Mouse (Mus musculus) MEL (cell line): ENCODE measurements around the gene Fam107b. TPM values are rescaled to one million over a fixed set of nuclear protein-coding genes. Genes with fewer than 3 reads are reported as not detected.

Experiments used
- DNase-seq: peaks from one replicate; pipeline ENCODE4 v3.0.0; 2011; ENCODE audit warnings: low read depth, low spot score
- H3K27ac ChIP-seq: 2 replicates; pipeline ENCODE4 v1.5.1; 2012; ENCODE audit warnings: low read depth, mild to moderate bottlenecking, control low read depth, low read length, moderate library complexity; ENCODE audit not compliant: control insufficient read depth
- H3K27me3 ChIP-seq, 2 experiments: fragments of 150-350 bp in 1 of 2; sonication (generic) in 1 of 2; 2 replicates each; pipeline ENCODE4 v1.6.1; 2012; ENCODE audit warnings: low read length in 2 of 2, mild to moderate bottlenecking in 2 of 2, improper control_type of control experiment in 1 of 2, moderate library complexity in 1 of 2; ENCODE audit not compliant: insufficient read depth in 2 of 2, control insufficient read depth in 1 of 2
- H3K36me3 ChIP-seq, 2 experiments: 2 replicates each; pipeline ENCODE4 v1.6.1; 2012 to 2014; ENCODE audit warnings: low read length in 2 of 2, improper control_type of control experiment in 1 of 2, inconsistent platforms in 1 of 2, mild to moderate bottlenecking in 1 of 2; ENCODE audit not compliant: insufficient read depth in 2 of 2, control insufficient read depth in 1 of 2
- H3K4me1 ChIP-seq, 2 experiments: fragments of 150-350 bp in 1 of 2; sonication (generic) in 1 of 2; 2 replicates each; pipeline ENCODE4 v1.6.1; 2012; ENCODE audit warnings: low read length in 2 of 2, improper control_type of control experiment in 1 of 2, mild to moderate bottlenecking in 1 of 2; ENCODE audit not compliant: insufficient read depth in 2 of 2, control insufficient read depth in 1 of 2
- H3K4me3 ChIP-seq, 2 experiments: fragments of 150-350 bp in 1 of 2; sonication (generic) in 1 of 2; 2 replicates each; pipeline ENCODE4 v1.5.1; 2012; ENCODE audit warnings: low read depth in 2 of 2, low read length in 2 of 2, mild to moderate bottlenecking in 2 of 2, moderate library complexity in 2 of 2, control low read depth in 1 of 2, improper control_type of control experiment in 1 of 2; ENCODE audit not compliant: control insufficient read depth in 1 of 2, insufficient read depth in 1 of 2
- H3K79me2 ChIP-seq: 2 replicates; pipeline ENCODE4 v1.6.1; 2012; ENCODE audit warnings: mild to moderate bottlenecking, low read length, moderate library complexity; ENCODE audit not compliant: control insufficient read depth, poor library complexity, insufficient read depth
- H3K9ac ChIP-seq: 2 replicates; pipeline ENCODE4 v1.6.1; 2012; ENCODE audit warnings: low read depth, mild to moderate bottlenecking, control low read depth, low read length, moderate library complexity; ENCODE audit not compliant: control insufficient read depth, poor library complexity, severe bottlenecking
- H3K9me3 ChIP-seq: fragments of 150-350 bp; sonication (generic); replicated peaks from 2 replicates; pipeline ENCODE4 v1.6.1; 2012; ENCODE audit warnings: mild to moderate bottlenecking, low read length, improper control_type of control experiment, moderate library complexity; ENCODE audit not compliant: insufficient read depth
- CHD2 ChIP-seq: IDR thresholded peaks from 2 replicates; pipeline ENCODE4 v1.6.1; 2011; ENCODE audit warnings: low read length, improper control_type of control experiment
- E2F4 ChIP-seq: IDR thresholded peaks from 2 replicates; pipeline ENCODE4 v1.6.1; 2011; ENCODE audit warnings: low read depth, low read length, improper control_type of control experiment, borderline replicate concordance
- GABPA ChIP-seq: IDR thresholded peaks from 2 replicates; pipeline ENCODE4 v1.6.1; 2012; ENCODE audit warnings: low read depth, mild to moderate bottlenecking, inconsistent platforms, low read length, improper control_type of control experiment, moderate library complexity
- GATA1 ChIP-seq: IDR thresholded peaks from 2 replicates; pipeline ENCODE4 v1.6.1; 2011; ENCODE audit warnings: low read depth, low read length, improper control_type of control experiment
- JUND ChIP-seq: IDR thresholded peaks from 2 replicates; pipeline ENCODE4 v1.6.1; 2011; ENCODE audit warnings: low read depth, mild to moderate bottlenecking, improper control_type of control experiment, low read length
- MXI1 ChIP-seq: IDR thresholded peaks from 2 replicates; pipeline ENCODE4 v1.6.1; 2011; ENCODE audit warnings: mild to moderate bottlenecking, low read depth, low read length, improper control_type of control experiment
- MYC ChIP-seq: IDR thresholded peaks from 2 replicates; pipeline ENCODE4 v1.6.1; 2011; ENCODE audit warnings: low read depth, mild to moderate bottlenecking, low read length, improper control_type of control experiment, moderate library complexity
- NELFE ChIP-seq: IDR thresholded peaks from 2 replicates; pipeline ENCODE4 v1.6.1; 2011; ENCODE audit warnings: low read depth, low read length, improper control_type of control experiment
- NRF1 ChIP-seq: IDR thresholded peaks from 2 replicates; pipeline ENCODE4 v1.6.1; 2014; ENCODE audit warnings: low read depth, mild to moderate bottlenecking, inconsistent platforms, low read length, improper control_type of control experiment, moderate library complexity; ENCODE audit not compliant: poor library complexity, insufficient read depth, severe bottlenecking
- POLR2AphosphoS2 ChIP-seq: IDR thresholded peaks from 2 replicates; pipeline ENCODE4 v1.6.1; 2011; ENCODE audit warnings: low read length, improper control_type of control experiment
- POLR2AphosphoS5 ChIP-seq: IDR thresholded peaks from 2 replicates; pipeline ENCODE4 v1.6.1; 2012; ENCODE audit warnings: low read depth, borderline replicate concordance, mild to moderate bottlenecking, inconsistent platforms, low read length, moderate library complexity, mixed read lengths
- RAD21 ChIP-seq: IDR thresholded peaks from 2 replicates; pipeline ENCODE4 v1.6.1; 2011; ENCODE audit warnings: mild to moderate bottlenecking, low read depth, low read length, improper control_type of control experiment
- SMC3 ChIP-seq: IDR thresholded peaks from 2 replicates; pipeline ENCODE4 v1.6.1; 2011; ENCODE audit warnings: low read depth, low read length, improper control_type of control experiment
- TAL1 ChIP-seq: IDR thresholded peaks from 2 replicates; pipeline ENCODE4 v1.6.1; 2012; ENCODE audit warnings: mild to moderate bottlenecking, inconsistent platforms, low read length, moderate library complexity, mixed read lengths
- TCF12 ChIP-seq: IDR thresholded peaks from 2 replicates; pipeline ENCODE4 v1.6.1; 2014; ENCODE audit warnings: low read depth, mild to moderate bottlenecking, inconsistent platforms, low read length, improper control_type of control experiment, moderate library complexity
- USF2 ChIP-seq, 2 experiments: IDR thresholded peaks; 2 replicates each; pipeline ENCODE4 v1.6.1; 2011 to 2012; ENCODE audit warnings: improper control_type of control experiment in 2 of 2, low read length in 2 of 2, borderline replicate concordance in 1 of 2, inconsistent platforms in 1 of 2, low read depth in 1 of 2, mild to moderate bottlenecking in 1 of 2; ENCODE audit not compliant: insufficient read depth in 1 of 2
- ZMIZ1 ChIP-seq: IDR thresholded peaks from 2 replicates; pipeline ENCODE4 v1.6.1; 2012; ENCODE audit warnings: low read depth, mild to moderate bottlenecking, inconsistent platforms, low read length, improper control_type of control experiment, moderate library complexity
- polyA plus RNA-seq, 2 experiments: library from polyadenylated mRNA; stranded (reverse) in 1 of 2; unstranded in 1 of 2; fragments of >175 nt in 1 of 2; fragments of >200 nt in 1 of 2; gene quantifications; 2 replicates each; pipeline versions ENCODE4 v1.2.1 to v1.2.4; 2012; ENCODE audit warnings: low replicate concordance in 2 of 2, low read depth in 1 of 2; ENCODE audit not compliant: insufficient read length in 2 of 2, insufficient read depth in 1 of 2, missing spikeins in 1 of 2
- total RNA-seq: library from RNA; depleted of rRNA; stranded (reverse); fragments of 300-350 nt; gene quantifications from 2 replicates; pipeline ENCODE4 v1.2.3, GENCODE M21; 2012

Fam107b gene
- total and polyA plus RNA-seq, 3 experiments, result 10.0 to 15.5 TPM; not detected in 1

- no peaks in the 10 kb centered on the region for H3K9me3 ChIP-seq
- H3K4me1 ChIP-seq, result no peaks in the 10 kb centered on the region
- no peak overlapping the region for H3K4me3 ChIP-seq
- H3K27me3 ChIP-seq, result no peaks in the 10 kb centered on the region; a peak in 1 of 4 replicates
- H3K36me3 ChIP-seq, result no peaks in the 10 kb centered on the region
- no peak overlapping the region for H3K9ac ChIP-seq
- no peak overlapping the region for H3K27ac ChIP-seq
- no peaks in the 10 kb centered on the region for H3K79me2 ChIP-seq
- no peak for DNase-seq
- TF ChIP-seq ZMIZ1 (no peak), GABPA (no peak), TAL1 (no peak), E2F4 (no peak), JUND (no peak), NELFE (no peak), TCF12 (no peak), RAD21 (no peak), NRF1 (no peak), MXI1 (no peak), MYC (no peak), SMC3 (no peak), CHD2 (no peak), POLR2AphosphoS2 (no peak)
Observed at GRCm38 (mm10) chr2:3582830-3583229, 12.5 kb downstream of the Fam107b start.

- H3K4me3 ChIP-seq, result no peak overlapping the region
- H3K4me1 ChIP-seq, result no peaks in the 10 kb centered on the region
- no peaks in the 10 kb centered on the region for H3K79me2 ChIP-seq
- no peak for TF ChIP-seq USF2 (IDR thresholded peaks at IDR 0.05; ENCODE audit: borderline replicate concordance in 1 of 2, insufficient read depth in 1 of 2, low read depth in 1 of 2, low read length in 2 of 2)
- TF ChIP-seq NRF1, result no peak
- TF ChIP-seq GATA1, result no peak
- no peak for TF ChIP-seq TAL1
- no peak for TF ChIP-seq TCF12
- no peak for TF ChIP-seq POLR2AphosphoS5
- no peak overlapping the region for H3K9ac ChIP-seq
- no peaks in the 10 kb centered on the region for H3K36me3 ChIP-seq
- H3K27me3 ChIP-seq, result no peaks in the 10 kb centered on the region; a peak in 1 of 4 replicates
- no peak for DNase-seq
- H3K9me3 ChIP-seq, result no peaks in the 10 kb centered on the region
- H3K27ac ChIP-seq, result no peak overlapping the region
Observed at GRCm38 (mm10) chr2:3585231-3585783, 15.0 kb downstream of the Fam107b start.
